ENCODE assay signal across 10 mouse cellular contexts in the genomic region with DNA sequence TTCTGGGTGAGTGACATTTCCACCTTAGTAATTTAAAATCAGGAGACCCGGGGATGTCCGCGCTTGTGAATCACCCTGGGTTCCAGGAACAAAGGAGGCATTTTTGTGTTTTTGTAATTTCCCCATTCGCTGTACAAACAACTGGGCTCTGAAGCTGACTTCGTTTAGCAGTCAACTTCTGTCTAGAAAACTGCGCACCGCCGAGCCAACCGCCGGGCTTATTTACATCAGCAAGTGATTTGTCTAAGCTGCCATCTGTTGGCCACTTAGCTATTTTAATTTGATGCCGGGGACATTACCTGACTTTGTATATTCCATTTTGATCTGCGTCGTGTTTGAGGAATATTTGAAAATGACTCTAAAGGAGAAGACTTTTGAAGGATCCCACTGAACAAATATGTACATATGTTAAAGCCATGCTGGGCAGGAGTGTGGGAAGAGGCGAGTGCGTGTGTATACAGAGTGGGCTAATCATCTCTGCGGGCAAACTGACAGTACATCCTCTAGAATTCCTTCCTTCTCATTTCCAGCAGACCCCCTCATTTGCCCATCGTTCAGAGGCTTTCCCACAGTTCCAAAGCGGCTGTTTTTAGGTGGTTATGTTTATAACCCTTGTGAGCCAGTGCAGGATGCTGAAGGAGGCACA.
DNase-seq lines count a peak whose midpoint lies in the region; ATAC-seq lines count a peak whose summit lies in the region.
"Had no signal": no experiment of that assay in that cellular context is flagged by ENCODE, and none has a peak within 500 bp of the region (broad histone marks: within the 10 kb centered on the region; RNA-seq: fewer than 3 reads in every experiment).

No protein-coding gene starts in this region.

- peak; percentile 57 for ATAC-seq in forebrain, embryonic 14.5 days
- no peak; the same call in 1 of the 2 replicates for ATAC-seq in midbrain, embryonic 13.5 days

- H3K27me3 ChIP-seq in forebrain, embryonic 14.5 days (replicated peaks; ENCODE audit: control insufficient read depth, insufficient read depth, low read length): peaks cover 20% of the 10 kb centered on the region
- peaks cover 12% of the 10 kb centered on the region; the same call in 1 of the 2 replicates for H3K27me3 ChIP-seq in midbrain, embryonic 13.5 days

- H3K27ac ChIP-seq in forebrain, embryonic 14.5 days (ENCODE audit: low read depth, low read length): no peak overlapping the region; the same call in 1 of the 2 replicates
- H3K27ac ChIP-seq in midbrain, embryonic 13.5 days: peak overlapping the region; percentile 75

- H3K4me3 ChIP-seq in forebrain, embryonic 14.5 days (ENCODE audit: low read depth, low read length): 0 out of 2 replicates have a peak overlapping the region, but pooled peaks have one; percentile 2
- peak overlapping the region; percentile 23 for H3K4me3 ChIP-seq in midbrain, embryonic 13.5 days (replicated peaks)

- H3K9me3 ChIP-seq in forebrain, embryonic 14.5 days (replicated peaks; ENCODE audit: control insufficient read depth, low read length): no peaks in the 10 kb centered on the region
- H3K9me3 ChIP-seq in midbrain, embryonic 13.5 days: no peaks in the 10 kb centered on the region

- H3K9ac ChIP-seq in forebrain, embryonic 14.5 days (ENCODE audit: low read length): peak overlapping the region; percentile 13; the same call in 1 of the 2 replicates
- H3K9ac ChIP-seq in midbrain, embryonic 13.5 days (replicated peaks): peak overlapping the region; percentile 67

- no peaks in the 10 kb centered on the region for H3K36me3 ChIP-seq in forebrain, embryonic 14.5 days (ENCODE audit: control insufficient read depth, insufficient read depth, low read length)
- no peaks in the 10 kb centered on the region for H3K36me3 ChIP-seq in midbrain, embryonic 13.5 days

- peak; percentile 12 for DNase-seq in cerebellum, adult 11-12 months
- DNase-seq in cerebellum, adult 8-10 months: no peak
- DNase-seq in brain, adult 2 months (ENCODE audit: low read depth, low spot score): peak; percentile 33
- DNase-seq in forebrain, embryonic 14.5 days (ENCODE audit: low spot score): peak; percentile 77
- no peak for DNase-seq in ovary, postnatal 10 days (ENCODE audit: low spot score)
- no peak for DNase-seq in thymus, postnatal 14 days
- DNase-seq in adipocyte (ENCODE audit: low spot score): no peak
- DNase-seq: adrenal gland, postnatal 14 days had no signal

- peak overlapping the region; percentile 41 for H3K4me2 ChIP-seq in forebrain, embryonic 14.5 days (ENCODE audit: low read length)
- peak overlapping the region; percentile 40 for H3K4me2 ChIP-seq in midbrain, embryonic 13.5 days (replicated peaks)

- WGBS in forebrain, embryonic 14.5 days: 19% methylated on average over 18 of the region's 18 CpGs
- 18% methylated on average over 18 of the region's 18 CpGs for WGBS in midbrain, embryonic 13.5 days

- H3K4me1 ChIP-seq in forebrain, embryonic 14.5 days (ENCODE audit: control insufficient read depth, insufficient read depth, low read length): peaks cover 14% of the 10 kb centered on the region
- peaks cover 53% of the 10 kb centered on the region for H3K4me1 ChIP-seq in midbrain, embryonic 13.5 days (replicated peaks)
- H3K4me1 ChIP-seq: megakaryocyte, embryonic 14.5 days had no signal

Comparison
In these comparisons a context has a peak if more than half of its experiments do, and no peak if none do; other contexts are left out.
1. DNase-seq: peak in cerebellum, adult 11-12 months (single experiment), brain, adult 2 months (single experiment) and forebrain, embryonic 14.5 days (single experiment); none in cerebellum, adult 8-10 months (single experiment), ovary, postnatal 10 days (single experiment), thymus, postnatal 14 days (single experiment) and adipocyte (single experiment).